Mouse (Mus musculus) right cerebral cortex, postnatal 4 days (tissue): ENCODE measurements around the gene Qtrt1.
A peak's percentile ranks its signal among the peaks of the same experiment; 100 is the strongest.

Experiments
- DNase-seq: peaks from one replicate; pipeline ENCODE4 v3.0.0-alpha.2; 2022

Gene Qtrt1

DNA sequence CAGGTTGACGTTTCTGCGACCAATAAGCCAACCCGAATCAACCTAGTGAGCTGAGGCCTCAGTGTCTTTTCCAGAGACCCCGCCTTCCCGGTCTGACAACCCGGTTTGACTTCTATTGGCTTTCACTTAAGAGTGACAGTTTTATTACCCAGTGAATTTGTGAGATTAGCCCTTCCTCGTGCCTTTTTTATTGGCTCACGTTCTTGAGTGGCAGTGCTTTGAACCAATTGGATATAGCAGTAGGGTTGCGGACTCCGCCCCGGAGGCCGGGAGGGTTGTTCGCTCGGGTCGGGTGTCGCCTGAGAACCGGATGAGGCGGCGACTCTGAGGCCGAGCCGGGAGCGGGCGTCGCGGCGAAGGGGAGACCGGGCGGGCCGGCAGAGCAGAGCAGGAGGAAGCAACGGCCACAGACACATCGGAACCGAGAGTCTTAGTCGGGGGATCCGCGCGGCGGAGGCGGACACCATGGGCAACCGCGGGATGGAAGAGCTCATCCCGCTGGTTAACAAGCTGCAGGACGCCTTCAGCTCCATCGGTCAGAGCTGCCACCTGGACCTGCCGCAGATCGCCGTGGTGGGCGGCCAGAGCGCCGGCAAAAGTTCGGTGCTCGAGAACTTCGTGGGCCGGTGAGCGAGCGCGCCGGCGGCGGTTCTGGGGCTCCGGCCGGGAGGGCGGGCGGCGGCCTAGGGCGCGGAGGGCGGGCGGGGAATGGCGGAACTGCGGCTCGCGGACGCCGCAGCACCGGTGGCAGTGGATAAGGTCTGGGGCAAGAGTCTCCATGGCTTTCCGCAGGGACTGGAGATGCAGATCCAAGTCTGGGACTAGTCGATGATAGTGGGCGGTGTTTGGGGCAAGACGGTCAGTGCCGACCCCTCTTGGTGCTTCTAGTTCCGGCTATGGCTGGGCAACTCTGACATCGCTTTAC lies 13.3 kb downstream of the Qtrt1 start, which contains the start of gene Dnm2:
Gene Dnm2 (plus strand): TSS at position 278 of the 925 bp plus-strand sequence.
- peak; percentile 91 for DNase-seq

GRCm38 (mm10) chr9:21425556-21425945 lies 13.9 kb downstream of the Qtrt1 start:
- no peak for DNase-seq

- DNase-seq: no peak
Observed at GRCm38 (mm10) chr9:21426013-21426412, 14.4 kb downstream of the Qtrt1 start.

DNA sequence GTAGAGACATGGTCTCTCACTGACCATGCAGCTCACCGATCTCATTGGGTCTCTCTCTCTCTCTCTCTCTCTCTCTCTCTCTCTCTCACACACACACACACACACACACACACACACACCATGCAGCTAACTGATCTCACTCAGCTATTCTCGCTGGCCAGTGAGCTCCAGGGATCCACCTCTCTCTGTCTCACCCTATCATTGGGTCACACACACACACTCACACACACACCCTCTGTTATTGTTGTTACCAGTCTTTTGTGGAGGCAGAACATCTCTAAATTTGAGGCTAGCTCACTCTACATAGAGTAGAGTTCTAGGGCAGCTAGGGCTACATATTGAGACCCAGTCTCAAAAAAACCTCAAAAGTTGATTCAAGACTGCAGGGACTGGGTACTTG lies 14.9 kb downstream of the Qtrt1 start:
- DNase-seq: no peak

- no peak for DNase-seq
Observed at GRCm38 (mm10) chr9:21427773-21428172, 16.1 kb downstream of the Qtrt1 start.

DNA sequence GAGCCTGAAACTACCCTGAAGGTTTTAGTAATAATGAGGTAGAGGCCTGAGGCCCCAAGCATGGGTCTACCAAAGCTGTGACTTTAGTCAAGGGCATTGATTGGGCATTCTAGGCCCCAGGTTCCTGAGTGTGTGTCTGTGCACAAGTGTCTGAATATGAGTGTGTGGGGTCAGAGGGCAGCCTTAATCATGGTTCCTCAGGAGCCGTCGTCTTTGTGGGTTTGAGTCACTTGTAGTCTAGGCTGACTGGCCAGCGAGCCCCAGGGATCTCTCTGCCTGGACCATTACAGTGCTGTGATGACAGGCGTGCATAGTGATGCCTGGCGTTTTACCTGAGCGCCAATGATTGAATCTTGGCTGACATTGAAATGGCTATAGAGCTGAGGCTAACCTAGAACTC lies 16.5 kb downstream of the Qtrt1 start:
- DNase-seq: no peak

DNA sequence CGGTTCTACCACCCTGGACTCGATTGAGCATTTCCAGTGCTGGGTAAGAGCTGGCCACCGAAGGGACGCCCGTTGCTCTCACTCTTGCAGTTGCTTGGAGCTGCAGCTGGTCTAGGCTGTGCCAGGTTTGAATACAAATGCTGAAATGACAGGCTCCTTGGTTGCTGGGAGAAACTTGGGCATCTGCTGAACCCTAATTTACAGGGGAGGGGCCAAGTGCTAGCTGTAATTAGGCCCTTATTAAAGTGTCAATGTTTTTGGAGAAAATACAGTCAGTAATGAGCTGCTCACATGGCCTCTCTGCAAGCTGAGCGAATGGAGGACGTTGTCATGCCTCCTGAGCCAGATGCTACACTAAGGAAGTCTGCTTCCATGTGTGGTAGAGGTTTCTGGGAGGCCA lies 19.1 kb downstream of the Qtrt1 start:
- no peak for DNase-seq

- no peak for DNase-seq
Observed at GRCm38 (mm10) chr9:21432066-21432465, 20.4 kb downstream of the Qtrt1 start.

DNA sequence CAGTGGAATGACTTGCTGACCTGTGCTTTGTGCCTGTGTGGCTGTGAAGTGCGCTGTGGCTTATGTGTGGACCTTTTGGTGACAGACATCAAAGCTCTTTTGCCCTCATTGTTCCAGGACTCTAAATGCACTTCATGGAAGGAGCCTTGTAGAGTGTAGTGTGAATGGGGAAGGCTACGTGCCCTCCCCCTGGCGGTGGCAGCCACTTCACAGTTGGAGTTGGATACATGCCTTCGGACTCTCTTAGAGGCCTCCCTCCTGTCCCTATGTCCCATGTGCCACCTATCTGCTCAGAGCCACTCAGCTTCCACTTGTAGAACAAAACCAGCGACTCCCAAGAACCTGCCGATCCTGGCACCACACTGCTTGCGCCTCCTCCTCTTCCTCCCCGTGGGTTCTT lies 22.1 kb downstream of the Qtrt1 start:
- DNase-seq: no peak

- DNase-seq: no peak
Observed at GRCm38 (mm10) chr9:21434410-21434809, 22.8 kb downstream of the Qtrt1 start.

DNA sequence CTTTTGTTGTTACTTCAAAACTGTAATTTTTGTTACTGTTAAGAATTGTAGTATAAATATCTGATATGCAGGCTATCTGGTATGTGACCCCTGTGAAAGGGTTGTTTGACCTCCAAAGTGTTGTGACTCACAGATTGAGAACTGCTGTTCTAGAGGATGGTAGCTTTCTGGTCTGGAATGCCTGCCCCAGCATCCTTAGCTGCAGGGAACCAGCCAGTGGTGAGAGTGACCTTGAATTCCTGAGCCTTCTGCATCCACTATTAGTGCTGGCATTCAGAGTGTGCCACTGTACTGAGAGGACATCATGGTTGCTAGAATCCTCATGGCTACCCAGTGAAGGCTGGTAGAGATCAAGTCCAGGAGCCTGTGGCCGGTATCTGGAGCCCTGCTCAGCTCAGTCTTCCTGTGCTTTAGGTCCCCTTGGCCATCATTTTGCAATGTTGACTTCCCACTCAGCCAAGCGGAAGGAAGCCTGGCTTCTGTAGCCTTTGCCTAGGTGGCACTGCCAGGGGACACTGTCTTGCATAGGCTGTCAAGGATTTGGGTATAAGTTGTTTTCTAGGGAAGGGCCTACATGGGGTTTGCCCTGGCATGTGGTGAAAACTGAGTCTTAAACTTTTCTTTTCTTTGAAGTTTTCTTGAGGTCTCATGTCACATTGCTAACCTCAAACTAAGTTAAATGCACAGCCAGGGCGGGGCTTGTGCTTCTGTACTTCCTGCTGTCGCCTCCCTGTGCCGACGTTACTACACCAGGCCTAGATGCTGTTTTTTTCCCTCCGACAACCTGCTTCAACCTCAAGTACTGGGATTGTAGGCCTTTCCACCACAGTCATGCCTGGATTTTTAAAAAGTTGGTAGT lies 24.4 kb downstream of the Qtrt1 start:
- DNase-seq: no peak

DNA sequence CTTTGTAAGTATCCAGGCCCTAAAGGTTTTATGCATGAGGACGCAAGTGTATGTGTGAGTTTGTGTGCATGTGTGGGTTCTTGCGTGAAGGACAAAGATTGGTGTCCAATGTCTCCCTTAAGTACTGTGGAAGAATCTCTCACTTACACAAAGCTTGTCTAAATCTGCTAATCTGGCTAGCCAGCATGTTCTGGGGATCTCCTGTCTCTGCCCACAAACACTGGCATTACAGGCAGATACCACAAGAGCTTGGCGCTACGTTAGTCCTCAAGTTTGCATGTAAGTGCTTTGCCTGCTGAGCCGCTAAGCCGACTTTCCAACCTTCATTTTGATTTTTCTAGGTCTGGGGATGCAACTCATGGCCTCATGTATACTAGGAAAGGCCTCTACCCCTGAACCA lies 25.9 kb downstream of the Qtrt1 start:
- no peak for DNase-seq

GRCm38 (mm10) chr9:21438219-21438618 lies 26.6 kb downstream of the Qtrt1 start:
- DNase-seq: no peak

- no peak for DNase-seq
Observed at GRCm38 (mm10) chr9:21439456-21439855, 27.8 kb downstream of the Qtrt1 start.

DNA sequence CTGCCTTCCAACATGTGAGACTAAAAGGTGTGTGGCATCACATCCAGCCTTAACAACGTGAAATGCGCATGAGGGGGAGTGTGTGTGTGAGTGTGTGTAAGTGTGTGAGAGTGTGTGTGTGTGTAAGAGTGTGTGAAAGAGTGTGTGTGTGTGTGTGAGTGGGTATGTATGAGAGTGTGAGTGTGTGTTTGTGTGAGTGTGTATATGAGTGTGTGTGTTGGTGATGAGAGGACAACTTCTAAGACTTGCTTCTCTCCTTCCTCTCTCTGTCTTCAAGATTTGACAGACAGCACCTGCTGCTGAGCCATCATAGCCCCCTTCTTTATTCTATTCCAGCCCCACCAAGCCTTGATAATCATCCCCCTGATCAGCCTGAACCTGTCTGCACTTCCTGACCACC lies 28.3 kb downstream of the Qtrt1 start:
- DNase-seq: no peak

DNA sequence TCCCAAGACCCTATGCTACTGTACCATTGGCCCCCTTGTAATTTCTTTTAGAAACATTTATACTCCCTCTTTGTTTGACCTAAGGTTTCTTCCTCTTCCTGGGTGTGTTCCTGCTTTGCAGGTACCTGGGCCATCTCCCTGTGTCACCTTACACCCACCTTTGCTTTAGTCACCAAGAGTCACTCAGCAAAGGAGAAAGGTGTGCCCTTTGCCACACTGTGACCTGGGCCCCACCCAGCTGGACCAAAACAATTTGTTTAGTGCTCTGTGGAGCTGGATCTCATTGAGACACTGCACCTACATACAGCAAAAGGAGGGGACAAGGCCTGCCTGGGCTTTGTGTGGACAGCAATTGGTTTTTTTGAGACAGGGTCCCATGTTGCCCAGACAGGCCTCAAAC lies 28.8 kb downstream of the Qtrt1 start:
- DNase-seq: no peak

DNA sequence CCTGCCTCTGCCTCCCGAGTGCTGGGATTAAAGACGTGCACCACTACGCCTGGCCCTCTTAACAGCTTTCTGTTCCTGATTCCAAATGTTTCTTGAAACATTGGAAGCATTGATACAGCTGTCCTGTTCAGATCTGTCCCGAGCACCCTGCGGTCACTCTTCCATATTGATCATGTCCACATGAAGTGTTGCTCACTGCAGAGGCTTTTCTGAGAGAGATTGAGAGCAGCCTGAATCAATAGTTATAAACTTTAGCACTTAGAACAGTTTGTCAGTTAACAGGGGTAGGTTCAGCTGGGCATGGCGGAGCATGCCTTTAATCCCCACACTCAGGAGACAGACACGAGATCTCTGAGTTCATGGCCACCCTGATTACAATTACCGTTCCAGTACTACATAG lies 32.2 kb downstream of the Qtrt1 start:
- DNase-seq: no peak

- no peak for DNase-seq
Observed at GRCm38 (mm10) chr9:21444574-21444973, 32.9 kb downstream of the Qtrt1 start.

GRCm38 (mm10) chr9:21445081-21445744 lies 33.6 kb downstream of the Qtrt1 start:
- DNase-seq: no peak

DNA sequence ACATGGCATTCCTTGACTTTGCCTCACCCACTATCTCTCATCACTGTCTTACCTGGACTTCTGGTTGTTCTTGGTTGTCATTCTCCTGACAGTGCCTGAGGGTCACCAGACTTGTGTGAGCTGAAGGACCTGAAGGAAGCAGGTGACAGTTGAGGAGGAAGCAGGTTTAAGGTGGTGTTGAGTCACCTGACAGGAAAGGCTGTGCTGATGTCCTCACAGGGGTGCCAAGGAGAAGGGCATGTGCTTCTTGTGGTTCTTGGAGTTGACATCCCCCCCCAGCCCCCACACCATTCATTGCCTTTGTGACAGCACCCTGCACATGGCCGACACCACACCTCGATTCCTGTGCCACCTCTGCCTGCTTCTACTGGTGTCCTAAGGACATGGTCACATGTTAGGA lies 36.1 kb downstream of the Qtrt1 start:
- no peak for DNase-seq

- no peak for DNase-seq
Observed at GRCm38 (mm10) chr9:21449710-21450109, 38.1 kb downstream of the Qtrt1 start.

- no peak for DNase-seq
Observed at GRCm38 (mm10) chr9:21450270-21450669, 38.6 kb downstream of the Qtrt1 start.

- DNase-seq: no peak
Observed at GRCm38 (mm10) chr9:21451391-21451790, 39.8 kb downstream of the Qtrt1 start.
